Comparison of ENCODE assay signal across 9 mouse cellular contexts in genomic region chr1:168425017-168425705, GRCm38 (mm10). TPM values are rescaled to one million over a fixed set of nuclear protein-coding genes. Genes with fewer than 3 reads are reported as not detected.
DNase-seq lines count a peak whose midpoint lies in the region; ATAC-seq and TF ChIP-seq lines count a peak whose summit lies in the region.
"Had no signal": no experiment of that assay in that cellular context is flagged by ENCODE, and none has a peak within 500 bp of the region (broad histone marks: within the 10 kb centered on the region; RNA-seq: fewer than 3 reads in every experiment).

No protein-coding gene starts in this region.

- H3K27me3 ChIP-seq in embryonic facial prominence, embryonic 15.5 days, result no peaks in the 10 kb centered on the region
- no peaks in the 10 kb centered on the region for H3K27me3 ChIP-seq in hindbrain, embryonic 13.5 days
- H3K27me3 ChIP-seq in midbrain, embryonic 16.5 days (ENCODE audit: control insufficient read depth, insufficient read depth, low read depth, low read length), result no peaks in the 10 kb centered on the region

- H3K9me3 ChIP-seq in embryonic facial prominence, embryonic 15.5 days (replicated peaks), result no peaks in the 10 kb centered on the region
- H3K9me3 ChIP-seq in hindbrain, embryonic 13.5 days, result no peaks in the 10 kb centered on the region
- H3K9me3 ChIP-seq in midbrain, embryonic 16.5 days (replicated peaks; ENCODE audit: control insufficient read depth, low read length, poor library complexity, severe bottlenecking), result no peaks in the 10 kb centered on the region

- peak overlapping the region; percentile 10; the same call in 1 of the 2 replicates for H3K4me2 ChIP-seq in embryonic facial prominence, embryonic 15.5 days (replicated peaks)
- H3K4me2 ChIP-seq in hindbrain, embryonic 13.5 days, result peak overlapping the region; percentile 69
- H3K4me2 ChIP-seq in midbrain, embryonic 16.5 days (ENCODE audit: low read length), result peak overlapping the region; percentile 79

- H3K9ac ChIP-seq in embryonic facial prominence, embryonic 15.5 days, result no peak overlapping the region
- H3K9ac ChIP-seq in hindbrain, embryonic 13.5 days, result peak overlapping the region; percentile 58; the same call in 1 of the 2 replicates
- H3K9ac ChIP-seq in midbrain, embryonic 16.5 days (ENCODE audit: low read depth, low read length), result peak overlapping the region; percentile 36; the same call in 1 of the 2 replicates

- no peak for ATAC-seq in embryonic facial prominence, embryonic 15.5 days (ENCODE audit: insufficient number of reproducible peaks, low FRiP score, low TSS enrichment, low read depth)
- no peak for ATAC-seq in hindbrain, embryonic 13.5 days (ENCODE audit: low FRiP score)
- no peak for ATAC-seq in midbrain, embryonic 16.5 days

- peak overlapping the region; percentile 86 for H3K4me3 ChIP-seq in layer of hippocampus, adult 2 months
- no peak overlapping the region for H3K4me3 ChIP-seq in embryonic facial prominence, embryonic 15.5 days (replicated peaks)
- H3K4me3 ChIP-seq in hindbrain, embryonic 13.5 days, result peak overlapping the region; percentile 86
- H3K4me3 ChIP-seq in midbrain, embryonic 16.5 days (ENCODE audit: low read depth, low read length), result peak overlapping the region; percentile 96

- H3K27ac ChIP-seq in layer of hippocampus, adult 2 months, result peak overlapping the region; percentile 98
- H3K27ac ChIP-seq in embryonic facial prominence, embryonic 15.5 days (replicated peaks), result no peak overlapping the region
- no peak overlapping the region for H3K27ac ChIP-seq in hindbrain, embryonic 13.5 days
- H3K27ac ChIP-seq in midbrain, embryonic 16.5 days (ENCODE audit: low read length), result peak overlapping the region; percentile 4; the same call in 1 of the 2 replicates

- peaks cover 5% of the 10 kb centered on the region; the same call in 1 of the 2 replicates for H3K36me3 ChIP-seq in embryonic facial prominence, embryonic 15.5 days
- H3K36me3 ChIP-seq in hindbrain, embryonic 13.5 days, result peaks cover 18% of the 10 kb centered on the region
- no peaks in the 10 kb centered on the region for H3K36me3 ChIP-seq in midbrain, embryonic 16.5 days (ENCODE audit: control insufficient read depth, insufficient read depth, low read length)

- WGBS in embryonic facial prominence, embryonic 15.5 days, result 22% methylated on average over 5 of the region's 5 CpGs
- WGBS in hindbrain, embryonic 13.5 days, result 24% methylated on average over 5 of the region's 5 CpGs
- 12% methylated on average over 5 of the region's 5 CpGs for WGBS in midbrain, embryonic 16.5 days

- H3K4me1 ChIP-seq in embryonic facial prominence, embryonic 15.5 days, result peaks cover 54% of the 10 kb centered on the region
- H3K4me1 ChIP-seq in hindbrain, embryonic 13.5 days (replicated peaks), result peaks cover 69% of the 10 kb centered on the region
- peaks cover 39% of the 10 kb centered on the region for H3K4me1 ChIP-seq in midbrain, embryonic 16.5 days (ENCODE audit: control insufficient read depth, insufficient read depth, low read length)

- TF ChIP-seq CTCF in layer of hippocampus, adult 2 months (conservative IDR thresholded peaks at IDR 0.05), result no peak

- DNase-seq in layer of hippocampus, adult 2 months (ENCODE audit: low spot score in 2 of 2), result no peak
- DNase-seq in layer of hippocampus, adult 9-11 months, result no peak
- DNase-seq in urinary bladder, adult 2 months (ENCODE audit: low spot score), result no peak
- DNase-seq in cerebellum, adult 9-11 months, result no peak
- no peak for DNase-seq in gastrocnemius, postnatal 4 days (ENCODE audit: low spot score in 2 of 2)
- DNase-seq: cerebellum, adult 11-12 months had no signal

RNA-seq across cellular contexts. Expression of gene Pbx1, which starts 6.9 kb away (rescaled TPM):
- total RNA-seq in layer of hippocampus, adult 2 months (2021), result 100 to 1,000 TPM; 120 to 123 TPM
- polyA plus RNA-seq in embryonic facial prominence, embryonic 15.5 days (2015; fragmentation: Nextera tagmentation; extraction: Ambion mirVana), result 29.5 and 33.3 TPM in 2 replicates
- 53.6 and 54.9 TPM in 2 replicates for polyA plus RNA-seq in hindbrain, embryonic 13.5 days (2015; fragmentation: Nextera tagmentation; extraction: Ambion mirVana)
- polyA plus RNA-seq in midbrain, embryonic 16.5 days (2015; fragmentation: Nextera tagmentation; extraction: Ambion mirVana), result 71.8 and 77.8 TPM in 2 replicates
- 77.8 and 103 TPM in 2 replicates for polyA plus RNA-seq in urinary bladder, adult 2 months (2012; rRNA removed)
- 10 to 100 TPM; 44.6 to 50.6 TPM for total RNA-seq in gastrocnemius, postnatal 4 days (2021)

Comparison
In these comparisons a context has a peak if more than half of its experiments do, and no peak if none do; other contexts are left out.
1. H3K27ac ChIP-seq: peak in layer of hippocampus, adult 2 months (single experiment) and midbrain, embryonic 16.5 days (single experiment); none in embryonic facial prominence, embryonic 15.5 days (single experiment) and hindbrain, embryonic 13.5 days (single experiment).
2. H3K4me2 ChIP-seq: peak in every context shown above with its lines; median percentile 79 in midbrain, embryonic 16.5 days; 69 in hindbrain, embryonic 13.5 days; 10 in embryonic facial prominence, embryonic 15.5 days.